Mouse (Mus musculus): ENCODE measurements around the gene Lmtk2.

The Lmtk2 gene

GRCm38 (mm10) chr5:144178216-144178615, 78.0 kb downstream of the Lmtk2 start:
- DNase-seq (ENCODE audit: low read depth, low spot score) = no peak
- Histone ChIP-seq H3K36me3 (ENCODE audit: control insufficient read depth, insufficient read depth, low read length, poor library complexity, severe bottlenecking) (peaks cover 6% of the 10 kb centered on the region), H3K27me3 (ENCODE audit: control insufficient read depth, insufficient read depth, low read length, poor library complexity, severe bottlenecking) (no peaks in the 10 kb centered on the region)

GRCm38 (mm10) chr5:144181249-144181648, 81.0 kb downstream of the Lmtk2 start:
- no peaks in the 10 kb centered on the region for H3K27me3 ChIP-seq (ENCODE audit: control insufficient read depth, insufficient read depth, low read length, poor library complexity, severe bottlenecking)
- no peaks in the 10 kb centered on the region; the same call in 1 of the 2 replicates for H3K36me3 ChIP-seq (ENCODE audit: control insufficient read depth, insufficient read depth, low read length, poor library complexity, severe bottlenecking)
- DNase-seq (ENCODE audit: low read depth, low spot score) = peak; percentile 94

- DNase-seq (ENCODE audit: low read depth, low spot score) = no peak
- Histone ChIP-seq H3K36me3 (ENCODE audit: control insufficient read depth, insufficient read depth, low read length, poor library complexity, severe bottlenecking) (no peaks in the 10 kb centered on the region; the same call in 1 of the 2 replicates), H3K27me3 (ENCODE audit: control insufficient read depth, insufficient read depth, low read length, poor library complexity, severe bottlenecking) (no peaks in the 10 kb centered on the region)
Measured at GRCm38 (mm10) chr5:144182542-144183247, 82.5 kb downstream of the Lmtk2 start.

GRCm38 (mm10) chr5:144183248-144183559, 83.0 kb downstream of the Lmtk2 start:
- DNase-seq (ENCODE audit: low read depth, low spot score) = no peak
- H3K36me3 ChIP-seq (ENCODE audit: control insufficient read depth, insufficient read depth, low read length, poor library complexity, severe bottlenecking) = no peaks in the 10 kb centered on the region; the same call in 1 of the 2 replicates
- H3K27me3 ChIP-seq (ENCODE audit: control insufficient read depth, insufficient read depth, low read length, poor library complexity, severe bottlenecking) = no peaks in the 10 kb centered on the region

- H3K27me3 ChIP-seq (ENCODE audit: control insufficient read depth, insufficient read depth, low read length, poor library complexity, severe bottlenecking) = no peaks in the 10 kb centered on the region
- peak; percentile 62 for DNase-seq (ENCODE audit: low read depth, low spot score)
- H3K36me3 ChIP-seq (ENCODE audit: control insufficient read depth, insufficient read depth, low read length, poor library complexity, severe bottlenecking) = no peaks in the 10 kb centered on the region; the same call in 1 of the 2 replicates
Measured at GRCm38 (mm10) chr5:144183647-144184335, 83.6 kb downstream of the Lmtk2 start.

- H3K36me3 ChIP-seq (ENCODE audit: control insufficient read depth, insufficient read depth, low read length, poor library complexity, severe bottlenecking) = no peaks in the 10 kb centered on the region; the same call in 1 of the 2 replicates
- DNase-seq (ENCODE audit: low read depth, low spot score) = peak; percentile 31
- no peaks in the 10 kb centered on the region for H3K27me3 ChIP-seq (ENCODE audit: control insufficient read depth, insufficient read depth, low read length, poor library complexity, severe bottlenecking)
Measured at GRCm38 (mm10) chr5:144184350-144185045, 84.3 kb downstream of the Lmtk2 start.

- Histone ChIP-seq H3K27me3 (ENCODE audit: control insufficient read depth, insufficient read depth, low read length, poor library complexity, severe bottlenecking) (no peaks in the 10 kb centered on the region), H3K36me3 (ENCODE audit: control insufficient read depth, insufficient read depth, low read length, poor library complexity, severe bottlenecking) (no peaks in the 10 kb centered on the region)
- DNase-seq (ENCODE audit: low read depth, low spot score) = no peak
Measured at GRCm38 (mm10) chr5:144188422-144188821, 88.2 kb downstream of the Lmtk2 start.

GRCm38 (mm10) chr5:144189327-144189726, 89.1 kb downstream of the Lmtk2 start:
- no peaks in the 10 kb centered on the region for H3K36me3 ChIP-seq (ENCODE audit: control insufficient read depth, insufficient read depth, low read length, poor library complexity, severe bottlenecking)
- H3K27me3 ChIP-seq (ENCODE audit: control insufficient read depth, insufficient read depth, low read length, poor library complexity, severe bottlenecking) = no peaks in the 10 kb centered on the region
- no peak for DNase-seq (ENCODE audit: low read depth, low spot score)

- peak; percentile 80 for DNase-seq (ENCODE audit: low read depth, low spot score)
- Histone ChIP-seq H3K36me3 (ENCODE audit: control insufficient read depth, insufficient read depth, low read length, poor library complexity, severe bottlenecking) (no peaks in the 10 kb centered on the region), H3K27me3 (ENCODE audit: control insufficient read depth, insufficient read depth, low read length, poor library complexity, severe bottlenecking) (no peaks in the 10 kb centered on the region)
Measured at GRCm38 (mm10) chr5:144189950-144190583, 89.8 kb downstream of the Lmtk2 start, which contains the start of gene Bhlha15. Gene Bhlha15, plus strand, starts transcription at chr5:144190286.

- no peak for DNase-seq (ENCODE audit: low read depth, low spot score)
- no peaks in the 10 kb centered on the region for H3K27me3 ChIP-seq (ENCODE audit: control insufficient read depth, insufficient read depth, low read length, poor library complexity, severe bottlenecking)
Measured at GRCm38 (mm10) chr5:144191026-144191425, 90.8 kb downstream of the Lmtk2 start.

GRCm38 (mm10) chr5:144192673-144193072, 92.4 kb downstream of the Lmtk2 start:
- DNase-seq (ENCODE audit: low read depth, low spot score) = no peak
- H3K27me3 ChIP-seq (ENCODE audit: control insufficient read depth, insufficient read depth, low read length, poor library complexity, severe bottlenecking) = no peaks in the 10 kb centered on the region
- H3K36me3 ChIP-seq (ENCODE audit: control insufficient read depth, insufficient read depth, low read length, poor library complexity, severe bottlenecking) = peaks cover 2% of the 10 kb centered on the region; the same call in 1 of the 2 replicates

More at GRCm38 (mm10) chr5:144191026-144191425, 90.8 kb downstream of the Lmtk2 start:
- H3K36me3 ChIP-seq (ENCODE audit: control insufficient read depth, insufficient read depth, low read length, poor library complexity, severe bottlenecking) = peaks cover 2% of the 10 kb centered on the region; the same call in 1 of the 2 replicates

- H3K36me3 ChIP-seq (ENCODE audit: control insufficient read depth, insufficient read depth, low read length, poor library complexity, severe bottlenecking) = peaks cover 2% of the 10 kb centered on the region; the same call in 1 of the 2 replicates
- DNase-seq (ENCODE audit: low read depth, low spot score) = peak; percentile 76
Measured at GRCm38 (mm10) chr5:144194416-144194815, 94.2 kb downstream of the Lmtk2 start.

GRCm38 (mm10) chr5:144195567-144195966, 95.3 kb downstream of the Lmtk2 start:
- Histone ChIP-seq H3K36me3 (ENCODE audit: control insufficient read depth, insufficient read depth, low read length, poor library complexity, severe bottlenecking) (peaks cover 2% of the 10 kb centered on the region; the same call in 1 of the 2 replicates), H3K27me3 (ENCODE audit: control insufficient read depth, insufficient read depth, low read length, poor library complexity, severe bottlenecking) (no peaks in the 10 kb centered on the region)
- DNase-seq (ENCODE audit: low read depth, low spot score) = no peak

More at GRCm38 (mm10) chr5:144194416-144194815, 94.2 kb downstream of the Lmtk2 start:
- H3K27me3 ChIP-seq (ENCODE audit: control insufficient read depth, insufficient read depth, low read length, poor library complexity, severe bottlenecking) = no peaks in the 10 kb centered on the region

- H3K27me3 ChIP-seq (ENCODE audit: control insufficient read depth, insufficient read depth, low read length, poor library complexity, severe bottlenecking) = no peaks in the 10 kb centered on the region
- DNase-seq (ENCODE audit: low read depth, low spot score) = no peak
- H3K36me3 ChIP-seq (ENCODE audit: control insufficient read depth, insufficient read depth, low read length, poor library complexity, severe bottlenecking) = peaks cover 16% of the 10 kb centered on the region
Measured at GRCm38 (mm10) chr5:144200616-144201015, 100.4 kb downstream of the Lmtk2 start.
